Mouse (Mus musculus): ENCODE results near the gene Cdk6. TPM values are rescaled to one million over a fixed set of nuclear protein-coding genes. Genes with fewer than 3 reads are reported as not detected.
"Not testable (repeated sequence)": the region's sequence is repeated elsewhere in the genome, so short reads cannot be mapped to it uniquely, and the experiment has no call there.

Gene Cdk6
- total and polyA plus RNA-seq, 3 experiments = 40.4 to 171 (median 50.8) TPM

- Histone ChIP-seq H3K9me3 (replicated peaks; ENCODE audit: low read length) (no peaks in the 10 kb centered on the region), H3K4me3 (replicated peaks in 1 of 3; ENCODE audit: low read depth in 2 of 3, low read length in 2 of 3, poor library complexity in 1 of 3) (no peak overlapping the region), H3K4me2 (ENCODE audit: insufficient read depth, low read depth, poor library complexity, severe bottlenecking) (no peak overlapping the region), H3K4me1 (ENCODE audit: control insufficient read depth in 1 of 2, insufficient read depth in 2 of 2) (no peaks in the 10 kb centered on the region), H3K27me3 (replicated peaks) (no peaks in the 10 kb centered on the region), H3K36me3 (replicated peaks in 1 of 2; ENCODE audit: control insufficient read depth in 1 of 2, insufficient read depth in 1 of 2, low read length in 1 of 2) (no peaks in the 10 kb centered on the region), H3K9ac (ENCODE audit: insufficient read depth, low read depth) (no peak overlapping the region), H3K79me2 (replicated peaks; ENCODE audit: control insufficient read depth, extremely low read depth, insufficient read depth, poor library complexity, severe bottlenecking) (no peaks in the 10 kb centered on the region), H3K27ac (ENCODE audit: insufficient read depth, low read depth) (no peak overlapping the region)
- no peak for DNase-seq (ENCODE audit: extremely low read depth)
- TF ChIP-seq MAFK (IDR thresholded peaks at IDR 0.05; ENCODE audit: insufficient replicate concordance, low read length) (peak; percentile 51; the same call in 1 of the 2 replicates), BHLHE40 (IDR thresholded peaks at IDR 0.05; ENCODE audit: low read depth, low read length) (no peak)
- dilution Hi-C loops (cut with MboI; ENCODE audit: extremely low pct_ligation_motif_present, extremely low pct_unique_long_range_greater_than_20kb, low sequenced_read_pairs) (no loop called here), in situ Hi-C loops (cut with MboI; ENCODE audit: low pct_ligation_motif_present, low pct_unique_long_range_greater_than_20kb, low sequenced_read_pairs) (no loop called here)
Measured at GRCm38 (mm10) chr5:3329361-3329760, 11.9 kb upstream of the Cdk6 start.

GRCm38 (mm10) chr5:3330932-3331331 lies 10.4 kb upstream of the Cdk6 start:
- Histone ChIP-seq H3K79me2 (replicated peaks; ENCODE audit: control insufficient read depth, extremely low read depth, insufficient read depth, poor library complexity, severe bottlenecking) (no peaks in the 10 kb centered on the region), H3K4me3 (replicated peaks in 1 of 3; ENCODE audit: low read depth in 2 of 3, low read length in 2 of 3, poor library complexity in 1 of 3) (no peak overlapping the region), H3K36me3 (replicated peaks in 1 of 2; ENCODE audit: control insufficient read depth in 1 of 2, insufficient read depth in 1 of 2, low read length in 1 of 2) (no peaks in the 10 kb centered on the region), H3K4me2 (ENCODE audit: insufficient read depth, low read depth, poor library complexity, severe bottlenecking) (no peak overlapping the region), H3K27ac (ENCODE audit: insufficient read depth, low read depth) (no peak overlapping the region), H3K9me3 (replicated peaks; ENCODE audit: low read length) (no peaks in the 10 kb centered on the region), H3K27me3 (replicated peaks) (no peaks in the 10 kb centered on the region), H3K9ac (ENCODE audit: insufficient read depth, low read depth) (no peak overlapping the region), H3K4me1 (ENCODE audit: control insufficient read depth in 1 of 2, insufficient read depth in 2 of 2) (no peaks in the 10 kb centered on the region)
- in situ Hi-C loops (cut with MboI; ENCODE audit: low pct_ligation_motif_present, low pct_unique_long_range_greater_than_20kb, low sequenced_read_pairs) = no loop called here
- dilution Hi-C loops (cut with MboI; ENCODE audit: extremely low pct_ligation_motif_present, extremely low pct_unique_long_range_greater_than_20kb, low sequenced_read_pairs) = no loop called here
- TF ChIP-seq MYC (IDR thresholded peaks at IDR 0.05; ENCODE audit: low read depth, low read length) = no peak
- TF ChIP-seq IRF4 (IDR thresholded peaks at IDR 0.05; ENCODE audit: low read depth, low read length) = no peak
- no peak for DNase-seq (ENCODE audit: extremely low read depth)

- dilution Hi-C loops (cut with MboI; ENCODE audit: extremely low pct_ligation_motif_present, extremely low pct_unique_long_range_greater_than_20kb, low sequenced_read_pairs); H3K27ac ChIP-seq (ENCODE audit: insufficient read depth, low read depth); H3K36me3 ChIP-seq (replicated peaks in 1 of 2; ENCODE audit: control insufficient read depth in 1 of 2, insufficient read depth in 1 of 2, low read length in 1 of 2); H3K4me2 ChIP-seq (ENCODE audit: insufficient read depth, low read depth, poor library complexity, severe bottlenecking); H3K9ac ChIP-seq (ENCODE audit: insufficient read depth, low read depth); H3K4me1 ChIP-seq (ENCODE audit: control insufficient read depth in 1 of 2, insufficient read depth in 2 of 2); H3K9me3 ChIP-seq (replicated peaks; ENCODE audit: low read length); in situ Hi-C loops (cut with MboI; ENCODE audit: low pct_ligation_motif_present, low pct_unique_long_range_greater_than_20kb, low sequenced_read_pairs); DNase-seq (ENCODE audit: extremely low read depth); H3K27me3 ChIP-seq (replicated peaks); H3K79me2 ChIP-seq (replicated peaks; ENCODE audit: control insufficient read depth, extremely low read depth, insufficient read depth, poor library complexity, severe bottlenecking); H3K4me3 ChIP-seq (replicated peaks in 1 of 3; ENCODE audit: low read depth in 2 of 3, low read length in 2 of 3, poor library complexity in 1 of 3): not testable (repeated sequence)
Measured at GRCm38 (mm10) chr5:3333019-3333418, 8.3 kb upstream of the Cdk6 start.

GRCm38 (mm10) chr5:3340340-3341058 lies 786 bp upstream of the Cdk6 start:
- peaks cover 21% of the 10 kb centered on the region for H3K79me2 ChIP-seq (replicated peaks; ENCODE audit: control insufficient read depth, extremely low read depth, insufficient read depth, poor library complexity, severe bottlenecking)
- H3K36me3 ChIP-seq (replicated peaks in 1 of 2; ENCODE audit: control insufficient read depth in 1 of 2, insufficient read depth in 1 of 2, low read length in 1 of 2); H3K9me3 ChIP-seq (replicated peaks; ENCODE audit: low read length); H3K4me1 ChIP-seq (ENCODE audit: control insufficient read depth in 1 of 2, insufficient read depth in 2 of 2); H3K27ac ChIP-seq (ENCODE audit: insufficient read depth, low read depth); DNase-seq (ENCODE audit: extremely low read depth); dilution Hi-C loops (cut with MboI; ENCODE audit: extremely low pct_ligation_motif_present, extremely low pct_unique_long_range_greater_than_20kb, low sequenced_read_pairs); H3K27me3 ChIP-seq (replicated peaks): not testable (repeated sequence)
- peak overlapping the region; percentile 59 to 100 (median 71) for H3K4me3 ChIP-seq (replicated peaks in 1 of 3; ENCODE audit: low read depth in 2 of 3, low read length in 2 of 3, poor library complexity in 1 of 3)
- 0 out of 2 replicates have a peak, but pooled peaks have one; percentile 22 for TF ChIP-seq SIN3A (IDR thresholded peaks at IDR 0.05; ENCODE audit: low read length)
- peak overlapping the region; percentile 95 for H3K9ac ChIP-seq (ENCODE audit: insufficient read depth, low read depth)
- in situ Hi-C loops (cut with MboI; ENCODE audit: low pct_ligation_motif_present, low pct_unique_long_range_greater_than_20kb, low sequenced_read_pairs) = loop anchor here (10.0 kb wide), 1 partner anchor 154 kb away; no protein-coding TSS in a partner anchor
- peak overlapping the region; percentile 64 for H3K4me2 ChIP-seq (ENCODE audit: insufficient read depth, low read depth, poor library complexity, severe bottlenecking)

Measured in CH12.LX (cell line).